Mouse (Mus musculus) brain, adult 2 months (tissue): Measurements from ENCODE around the gene Olfr692.

ENCODE experiments used
- DNase-seq: peaks from one replicate; pipeline ENCODE4 v3.0.0; 2011; ENCODE audit warnings: low read depth, low spot score

The Olfr692 gene

GRCm38 (mm10) chr7:105404268-105404667 is 36.2 kb downstream of the Olfr692 start, which contains the start of gene Cnga4:
Gene Cnga4 (plus strand): TSS chr7:105404568.
- DNase-seq: no peak

GRCm38 (mm10) chr7:105406322-105406721 is 38.3 kb downstream of the Olfr692 start:
- DNase-seq: no peak

- DNase-seq: peak; percentile 78
Measured at GRCm38 (mm10) chr7:105411874-105412632, 44.0 kb downstream of the Olfr692 start.

GRCm38 (mm10) chr7:105414385-105414784 is 46.4 kb downstream of the Olfr692 start:
- peak; percentile 68 for DNase-seq

GRCm38 (mm10) chr7:105416529-105416928 is 48.5 kb downstream of the Olfr692 start:
- DNase-seq: peak; percentile 56

- peak; percentile 62 for DNase-seq
Measured at GRCm38 (mm10) chr7:105418106-105418505, 50.1 kb downstream of the Olfr692 start.
